ENCODE assay signal across 8 mouse cellular contexts in genomic region chr9:99569071-99569397, GRCm38 (mm10). TPM values are rescaled to one million over a fixed set of nuclear protein-coding genes. Genes with fewer than 3 reads are reported as not detected.
A peak's percentile ranks its signal among the peaks of the same experiment; 100 is the strongest.
DNase-seq lines count a peak whose midpoint lies in the region; ATAC-seq and TF ChIP-seq lines count a peak whose summit lies in the region.

No protein-coding gene starts in this region.

- H3K27me3 ChIP-seq in embryonic facial prominence, embryonic 12.5 days, result 0 out of 2 replicates have a peak, but pooled peaks cover 2% of the 10 kb centered on the region
- no peaks in the 10 kb centered on the region for H3K27me3 ChIP-seq in hindbrain, postnatal 0 days (ENCODE audit: insufficient read depth, low read length)

- DNase-seq in left cerebral cortex, adult 2 months (ENCODE audit: extremely low spot score in 1 of 2, low spot score in 2 of 2), result no peak
- DNase-seq in left cerebral cortex, postnatal 25 days (ENCODE audit: low spot score in 2 of 2), result no peak
- DNase-seq in hindbrain, postnatal 0 days (ENCODE audit: low spot score), result no peak
- peak; percentile 32 for DNase-seq in neural tube, embryonic 10.5 days (ENCODE audit: extremely low spot score, low spot score)
- no peak for DNase-seq in ovary, adult 18-20 months (ENCODE audit: low spot score)
- DNase-seq in cerebellum, postnatal 10 days, result no peak
- DNase-seq in cerebellum, adult 18-20 months, result no peak

- intact Hi-C loops in left cerebral cortex, adult 2 months (cut with DNase I), result no loop called here
- intact Hi-C loops in left cerebral cortex, postnatal 25 days (cut with DNase I), result no loop called here

- TF ChIP-seq CTCF in left cerebral cortex, adult 2 months (IDR thresholded peaks at IDR 0.05), result no peak
- no peak for TF ChIP-seq CTCF in hindbrain, postnatal 0 days (IDR thresholded peaks at IDR 0.05; ENCODE audit: low read depth)

- 2% methylated on average over 9 of the region's 9 CpGs for WGBS in embryonic facial prominence, embryonic 12.5 days
- WGBS in hindbrain, postnatal 0 days, result 2% methylated on average over 9 of the region's 9 CpGs

- H3K27ac ChIP-seq in left cerebral cortex, adult 2 months, result peak overlapping the region; percentile 99
- peak overlapping the region; percentile 95 for H3K27ac ChIP-seq in embryonic facial prominence, embryonic 12.5 days
- peak overlapping the region; percentile 99 for H3K27ac ChIP-seq in hindbrain, postnatal 0 days

- H3K9ac ChIP-seq in embryonic facial prominence, embryonic 12.5 days, result peak overlapping the region; percentile 78
- H3K9ac ChIP-seq in hindbrain, postnatal 0 days (replicated peaks; ENCODE audit: low read length), result peak overlapping the region; percentile 96

- H3K4me1 ChIP-seq in embryonic facial prominence, embryonic 12.5 days, result peaks cover 11% of the 10 kb centered on the region
- peaks cover 10% of the 10 kb centered on the region for H3K4me1 ChIP-seq in hindbrain, postnatal 0 days (ENCODE audit: insufficient read depth, low read length)

- no peaks in the 10 kb centered on the region for H3K9me3 ChIP-seq in embryonic facial prominence, embryonic 12.5 days
- H3K9me3 ChIP-seq in hindbrain, postnatal 0 days (ENCODE audit: low read length), result no peaks in the 10 kb centered on the region

- peak overlapping the region; percentile 93 for H3K4me2 ChIP-seq in embryonic facial prominence, embryonic 12.5 days (replicated peaks)
- H3K4me2 ChIP-seq in hindbrain, postnatal 0 days (ENCODE audit: low read depth, low read length), result peak overlapping the region; percentile 75

- no peaks in the 10 kb centered on the region for H3K36me3 ChIP-seq in embryonic facial prominence, embryonic 12.5 days
- no peaks in the 10 kb centered on the region for H3K36me3 ChIP-seq in hindbrain, postnatal 0 days (ENCODE audit: insufficient read depth, low read length)

- H3K4me3 ChIP-seq in left cerebral cortex, adult 2 months, result peak overlapping the region; percentile 96
- peak overlapping the region; percentile 79 for H3K4me3 ChIP-seq in embryonic facial prominence, embryonic 12.5 days
- peak overlapping the region; percentile 95 for H3K4me3 ChIP-seq in hindbrain, postnatal 0 days (ENCODE audit: low read length)

- ATAC-seq in embryonic facial prominence, embryonic 12.5 days (ENCODE audit: insufficient number of reproducible peaks, insufficient read depth, low FRiP score, low TSS enrichment), result peak; percentile 47
- ATAC-seq in hindbrain, postnatal 0 days, result peak; percentile 48; the same call in 1 of the 2 replicates

RNA-seq across cellular contexts. Expression of gene Armc8, which starts 0.3 kb away (rescaled TPM):
- total RNA-seq in left cerebral cortex, adult 2 months (2021), result 10 to 100 TPM; 52.5 to 54.9 TPM
- total RNA-seq in left cerebral cortex, postnatal 25 days (2021), result 10 to 100 TPM; 53.2 to 53.5 TPM
- polyA plus RNA-seq in embryonic facial prominence, embryonic 12.5 days (2016; fragmentation: Nextera tagmentation; extraction: Ambion mirVana), result 25.1 and 25.8 TPM in 2 replicates
- 69.2 and 114 TPM in 2 replicates for total RNA-seq in hindbrain, postnatal 0 days (2014; rRNA removed)
- polyA plus RNA-seq in hindbrain, postnatal 0 days (2015; fragmentation: Nextera tagmentation; extraction: Ambion mirVana), result 66.9 and 68.5 TPM in 2 replicates

RNA-seq across cellular contexts. Expression of gene Dbr1, which starts 6.6 kb away (rescaled TPM):
- 10 to 100 TPM; 14.2 to 15.9 TPM for total RNA-seq in left cerebral cortex, adult 2 months (2021)
- 10 to 100 TPM; 13.1 to 15.6 TPM for total RNA-seq in left cerebral cortex, postnatal 25 days (2021)
- 30.6 and 34.2 TPM in 2 replicates for polyA plus RNA-seq in embryonic facial prominence, embryonic 12.5 days (2016; fragmentation: Nextera tagmentation; extraction: Ambion mirVana)
- total RNA-seq in hindbrain, postnatal 0 days (2014; rRNA removed), result 17.9 and 18.1 TPM in 2 replicates
- 27.4 and 30.7 TPM in 2 replicates for polyA plus RNA-seq in hindbrain, postnatal 0 days (2015; fragmentation: Nextera tagmentation; extraction: Ambion mirVana)

RNA-seq across cellular contexts. Expression of gene A4gnt, which starts 43.3 kb away (rescaled TPM):
- under 1 TPM in 1 of 2 experiments, not detected in 1; 0.21 TPM for total RNA-seq in left cerebral cortex, adult 2 months (2021)
- under 1 TPM; 0.23 to 0.32 TPM for total RNA-seq in left cerebral cortex, postnatal 25 days (2021)
- polyA plus RNA-seq in embryonic facial prominence, embryonic 12.5 days (2016; fragmentation: Nextera tagmentation; extraction: Ambion mirVana), result not detected in 2 replicates
- not detected in 2 replicates for total RNA-seq in hindbrain, postnatal 0 days (2014; rRNA removed)
- polyA plus RNA-seq in hindbrain, postnatal 0 days (2015; fragmentation: Nextera tagmentation; extraction: Ambion mirVana), result not detected in 2 replicates
